15 mouse cellular contexts compared by ENCODE assay signal in the genomic region with DNA sequence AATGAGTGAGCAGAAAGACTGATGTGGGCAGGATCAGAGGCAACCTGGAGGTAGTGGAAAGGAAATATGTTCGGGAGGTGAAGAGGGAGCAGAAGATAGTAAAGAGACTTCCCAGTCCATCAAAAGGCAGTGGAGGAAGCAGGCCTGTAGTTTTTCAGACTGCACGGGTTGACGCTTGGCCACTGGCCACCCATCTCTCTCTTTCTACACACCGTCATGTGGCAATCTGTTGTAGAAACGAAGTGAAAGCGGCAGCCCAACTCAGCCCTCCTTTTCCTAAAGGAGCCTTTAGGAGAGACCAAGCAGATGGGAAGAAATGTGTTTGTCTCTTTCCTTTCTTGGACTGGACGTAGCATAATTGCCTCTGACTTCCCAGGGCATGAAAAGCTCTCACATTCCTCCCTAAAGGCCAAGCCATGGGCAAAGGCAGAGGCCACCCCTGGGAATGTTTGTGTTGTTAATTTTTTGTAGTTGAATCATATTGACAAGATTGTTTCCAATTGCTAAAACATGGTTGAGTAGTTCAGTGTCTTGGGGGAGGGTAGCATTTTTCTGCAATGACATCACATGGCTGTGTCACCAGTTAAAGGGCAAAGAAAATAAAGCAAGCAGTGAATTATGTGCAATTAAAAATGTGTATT.
DNase-seq lines count a peak whose midpoint lies in the region; ATAC-seq lines count a peak whose summit lies in the region.
"Had no signal": no experiment of that assay in that cellular context is flagged by ENCODE, and none has a peak within 500 bp of the region (broad histone marks: within the 10 kb centered on the region; RNA-seq: fewer than 3 reads in every experiment).

No protein-coding gene starts in this region.

- H3K9ac ChIP-seq in hindbrain, embryonic 13.5 days: no peak overlapping the region
- H3K9ac ChIP-seq: limb, embryonic 12.5 days; lung, embryonic 14.5 days; midbrain, embryonic 15.5 days; neural tube, embryonic 12.5 days had no signal

- ATAC-seq in hindbrain, embryonic 13.5 days (ENCODE audit: low FRiP score): no peak
- ATAC-seq: intestine, embryonic 16.5 days; midbrain, embryonic 15.5 days had no signal

- DNase-seq in adrenal gland, postnatal 25 days: peak; percentile 3
- DNase-seq in adrenal gland, adult 8-10 months: no peak
- DNase-seq in kidney, postnatal 10 days: peak; percentile 17
- no peak for DNase-seq in kidney, adult 11 months
- DNase-seq in NIH3T3 (ENCODE audit: low read depth): peak; percentile 86
- peak; percentile 2 to 15 for DNase-seq in kidney, postnatal 4 days
- DNase-seq in thymus, postnatal 36 days: no peak
- DNase-seq: B cell, adult 2 months; lung, embryonic 14.5 days had no signal

- no peak overlapping the region for H3K4me2 ChIP-seq in hindbrain, embryonic 13.5 days
- H3K4me2 ChIP-seq: heart, embryonic 11.5 days; limb, embryonic 12.5 days; lung, embryonic 14.5 days; midbrain, embryonic 15.5 days; neural tube, embryonic 12.5 days had no signal

- no peaks in the 10 kb centered on the region for H3K9me3 ChIP-seq in hindbrain, embryonic 13.5 days
- H3K9me3 ChIP-seq: limb, embryonic 12.5 days; midbrain, embryonic 15.5 days; neural tube, embryonic 12.5 days had no signal

- WGBS in hindbrain, embryonic 13.5 days: 83% methylated on average over 7 of the region's 7 CpGs

- H3K36me3 ChIP-seq in hindbrain, embryonic 13.5 days: no peaks in the 10 kb centered on the region
- H3K36me3 ChIP-seq: limb, embryonic 12.5 days; midbrain, embryonic 15.5 days; neural tube, embryonic 12.5 days had no signal

- no peaks in the 10 kb centered on the region for H3K27me3 ChIP-seq in hindbrain, embryonic 13.5 days
- H3K27me3 ChIP-seq: limb, embryonic 12.5 days; midbrain, embryonic 15.5 days; neural tube, embryonic 12.5 days had no signal

- H3K27ac ChIP-seq in hindbrain, embryonic 13.5 days: no peak overlapping the region
- H3K27ac ChIP-seq: limb, embryonic 12.5 days; midbrain, embryonic 15.5 days; neural tube, embryonic 12.5 days had no signal

- no peaks in the 10 kb centered on the region for H3K4me1 ChIP-seq in hindbrain, embryonic 13.5 days (replicated peaks)
- H3K4me1 ChIP-seq: limb, embryonic 12.5 days; midbrain, embryonic 15.5 days; neural tube, embryonic 12.5 days had no signal

- H3K4me3 ChIP-seq in hindbrain, embryonic 13.5 days: no peak overlapping the region
- H3K4me3 ChIP-seq: limb, embryonic 12.5 days; midbrain, embryonic 15.5 days; neural tube, embryonic 12.5 days had no signal

Comparison
In these comparisons a context has a peak if more than half of its experiments do, and no peak if none do; other contexts are left out.
1. DNase-seq: peak in adrenal gland, postnatal 25 days (single experiment), kidney, postnatal 10 days (single experiment), NIH3T3 (single experiment) and kidney, postnatal 4 days (2 of 2); none in adrenal gland, adult 8-10 months (single experiment), kidney, adult 11 months (single experiment) and thymus, postnatal 36 days (0 of 2).